Mouse (Mus musculus) left cerebral cortex, adult 8-10 months (tissue): Measurements from ENCODE around the gene Olfr1205. TPM values are rescaled to one million over a fixed set of nuclear protein-coding genes. Genes with fewer than 3 reads are reported as not detected.

Source experiments
- DNase-seq, 2 experiments: peaks; one replicate each; pipeline ENCODE4 v3.0.0; 2022; ENCODE audit warnings: low spot score in 2 of 2
- total RNA-seq, 4 experiments: library from RNA; stranded (reverse); gene quantifications; 2 replicates each; pipeline ENCODE4 v1.2.4; 2022

The Olfr1205 gene
- not detected for total RNA-seq

- no peak for DNase-seq
Measured at GRCm38 (mm10) chr2:88829437-88829836, at the start of gene Olfr1205. Gene Olfr1205 (plus strand): TSS chr2:88829737.

DNA sequence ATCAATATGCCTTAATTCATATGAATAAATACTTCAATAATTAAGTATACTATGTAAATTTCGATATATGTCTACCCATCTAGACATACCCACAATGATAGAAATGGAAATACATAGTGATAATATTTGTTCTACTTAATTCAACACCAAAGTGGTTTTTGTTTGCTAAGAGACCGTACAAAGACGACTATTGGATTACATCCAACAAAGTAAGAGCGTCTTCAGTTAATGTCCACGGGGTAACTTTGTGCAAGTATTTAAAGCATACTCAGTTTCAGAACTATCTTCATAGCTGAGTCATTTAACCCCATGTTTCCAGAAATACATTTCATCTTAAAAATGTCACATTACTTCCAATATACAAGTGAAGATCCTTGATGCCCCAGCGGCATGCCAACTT lies 36.8 kb upstream of the Olfr1205 start, which contains the start of gene Olfr1201:
TSS of gene Olfr1201 (plus strand) at position 301 of the 400 bp plus-strand sequence.
- DNase-seq: no peak

- DNase-seq: no peak
Measured at GRCm38 (mm10) chr2:88814196-88814595, 15.3 kb upstream of the Olfr1205 start, which contains the start of gene Olfr1202. Gene Olfr1202 (plus strand): TSS chr2:88814496.

GRCm38 (mm10) chr2:88838477-88838876 lies 8.9 kb downstream of the Olfr1205 start:
- DNase-seq: no peak

- no peak for DNase-seq
Measured at GRCm38 (mm10) chr2:88848992-88849391, 19.5 kb downstream of the Olfr1205 start, which contains the start of gene Olfr1204. Gene Olfr1204 (plus strand): TSS chr2:88849292.

DNA sequence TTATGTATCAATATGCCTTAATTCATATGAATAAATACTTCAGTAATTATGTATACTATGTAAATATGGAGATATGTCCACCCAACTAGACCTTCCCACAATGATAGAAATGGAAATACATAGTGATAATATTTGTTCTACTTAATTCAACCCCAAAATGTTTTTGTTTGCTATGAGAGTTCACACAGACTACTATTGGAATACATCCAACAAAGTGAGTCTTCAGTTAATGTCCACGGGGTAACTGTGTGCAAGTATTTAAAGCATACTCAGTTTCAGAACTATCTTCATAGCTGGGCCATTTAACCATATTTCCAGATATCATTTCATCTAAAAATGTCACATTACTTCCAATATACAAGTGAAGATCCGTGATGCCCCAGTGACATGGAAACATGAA lies 33.4 kb downstream of the Olfr1205 start, which contains the start of gene Olfr1206:
TSS of gene Olfr1206 (plus strand) at position 301 of the 400 bp plus-strand sequence.
- no peak for DNase-seq

Other genes starting within 250 kb of the Olfr1205 start
- not detected for gene Olfr1189, start 243.3 kb upstream of the Olfr1205 start, total RNA-seq
- gene Olfr1191-ps1, start 189.2 kb upstream of the Olfr1205 start, total RNA-seq: under 1 TPM in 1 of 4 experiments, not detected in 3; 0.08 TPM
- not detected for gene Olfr1192-ps1, start 181.2 kb upstream of the Olfr1205 start, total RNA-seq
- not detected for gene Olfr1193, start 154.1 kb upstream of the Olfr1205 start, total RNA-seq
- not detected for gene Olfr1195, start 140.6 kb upstream of the Olfr1205 start, total RNA-seq
- not detected for gene Olfr1196, start 125.1 kb upstream of the Olfr1205 start, total RNA-seq
- not detected for gene Olfr1197, start 97.4 kb upstream of the Olfr1205 start, total RNA-seq
- not detected for gene Olfr1198, start 78.4 kb upstream of the Olfr1205 start, total RNA-seq
- not detected for gene Olfr1199, start 69.3 kb upstream of the Olfr1205 start, total RNA-seq
- gene Olfr1200, start 59.2 kb upstream of the Olfr1205 start, total RNA-seq: not detected
- gene Olfr1201, start 36.7 kb upstream of the Olfr1205 start, total RNA-seq: not detected
- gene Olfr1202, start 15.2 kb upstream of the Olfr1205 start, total RNA-seq: not detected
- not detected for gene Olfr1204, start 19.6 kb downstream of the Olfr1205 start, total RNA-seq
- gene Olfr1206, start 33.5 kb downstream of the Olfr1205 start, total RNA-seq: not detected
- gene Olfr1208, start 72.6 kb downstream of the Olfr1205 start, total RNA-seq: not detected
- gene Olfr1209, start 85.4 kb downstream of the Olfr1205 start, total RNA-seq: not detected
- gene Olfr1211, start 108.4 kb downstream of the Olfr1205 start, total RNA-seq: not detected
- gene Olfr1212, start 124.2 kb downstream of the Olfr1205 start, total RNA-seq: not detected
- not detected for gene Gm13762, start 150.5 kb downstream of the Olfr1205 start, total RNA-seq
- gene Olfr1214, start 162.9 kb downstream of the Olfr1205 start, total RNA-seq: not detected
- gene Olfr1215, start 177.2 kb downstream of the Olfr1205 start, total RNA-seq: not detected
- not detected for gene Olfr1216, start 188.6 kb downstream of the Olfr1205 start, total RNA-seq
- not detected for gene Olfr1217, start 202.3 kb downstream of the Olfr1205 start, total RNA-seq
- gene Olfr1218, start 231.4 kb downstream of the Olfr1205 start, total RNA-seq: not detected